Mouse (Mus musculus): ENCODE results near the gene Ms4a4b. TPM values are rescaled to one million over a fixed set of nuclear protein-coding genes. Genes with fewer than 3 reads are reported as not detected.
"Not testable (repeated sequence)": the region's sequence is repeated elsewhere in the genome, so short reads cannot be mapped to it uniquely, and the experiment has no call there.

Gene Ms4a4b
- polyA plus RNA-seq, 1 experiment = 0.60 TPM

- no peaks in the 10 kb centered on the region for H3K27me3 ChIP-seq (ENCODE audit: control insufficient read depth, insufficient read depth, low read length)
- H3K4me1 ChIP-seq (ENCODE audit: control insufficient read depth, insufficient read depth, insufficient read length, low read length) = 0 out of 2 replicates have a peak, but pooled peaks cover 1% of the 10 kb centered on the region
- WGBS = 20% methylated on average over 5 of the region's 5 CpGs
- H3K4me3 ChIP-seq (ENCODE audit: low read depth, low read length) = no peak overlapping the region
- no peak overlapping the region for H3K27ac ChIP-seq (ENCODE audit: insufficient read depth, low read depth, low read length)
- no peaks in the 10 kb centered on the region for H3K36me3 ChIP-seq (ENCODE audit: control insufficient read depth, insufficient read depth, low read length)
- no peak for TF ChIP-seq CTCF (IDR thresholded peaks at IDR 0.05; ENCODE audit: extremely low read depth, insufficient read length, insufficient replicate concordance, low read depth, low read length)
- no peak for TF ChIP-seq POLR2A (IDR thresholded peaks at IDR 0.05; ENCODE audit: low read depth, low read length)
These were observed 23.1 kb downstream of the Ms4a4b start for GRCm38 (mm10) chr19:11466471-11466870.

- H3K4me3 ChIP-seq (ENCODE audit: low read depth, low read length); H3K27ac ChIP-seq (ENCODE audit: insufficient read depth, low read depth, low read length); H3K27me3 ChIP-seq (ENCODE audit: control insufficient read depth, insufficient read depth, low read length); H3K36me3 ChIP-seq (ENCODE audit: control insufficient read depth, insufficient read depth, low read length); H3K4me1 ChIP-seq (ENCODE audit: control insufficient read depth, insufficient read depth, insufficient read length, low read length): not testable (repeated sequence)
- WGBS = 60% methylated on average over 1 of the region's 1 CpGs
These were observed 25.0 kb downstream of the Ms4a4b start for GRCm38 (mm10) chr19:11468361-11468760.

- H3K27ac ChIP-seq (ENCODE audit: insufficient read depth, low read depth, low read length) = peak within 1 kb of the TSS; percentile 29; the same call in 1 of the 2 replicates
- H3K4me3 ChIP-seq (ENCODE audit: low read depth, low read length); H3K36me3 ChIP-seq (ENCODE audit: control insufficient read depth, insufficient read depth, low read length); H3K4me1 ChIP-seq (ENCODE audit: control insufficient read depth, insufficient read depth, insufficient read length, low read length); H3K27me3 ChIP-seq (ENCODE audit: control insufficient read depth, insufficient read depth, low read length): not testable (repeated sequence)
- 71% methylated on average over 4 of the region's 4 CpGs for WGBS
These were observed 25.9 kb downstream of the Ms4a4b start, which contains the start of gene Ms4a6c for GRCm38 (mm10) chr19:11469215-11469614. Gene Ms4a6c (plus strand): TSS chr19:11469366.

- H3K4me1 ChIP-seq (ENCODE audit: control insufficient read depth, insufficient read depth, insufficient read length, low read length) = no peaks in the 10 kb centered on the region
- no peak overlapping the region for H3K4me3 ChIP-seq (ENCODE audit: low read depth, low read length)
- 71% methylated on average over 2 of the region's 2 CpGs for WGBS
- TF ChIP-seq CTCF (IDR thresholded peaks at IDR 0.05; ENCODE audit: extremely low read depth, insufficient read length, insufficient replicate concordance, low read depth, low read length) = no peak
- H3K36me3 ChIP-seq (ENCODE audit: control insufficient read depth, insufficient read depth, low read length) = no peaks in the 10 kb centered on the region; the same call in 1 of the 2 replicates
- no peak overlapping the region for H3K27ac ChIP-seq (ENCODE audit: insufficient read depth, low read depth, low read length)
- no peaks in the 10 kb centered on the region for H3K27me3 ChIP-seq (ENCODE audit: control insufficient read depth, insufficient read depth, low read length)
These were observed 36.4 kb downstream of the Ms4a4b start for GRCm38 (mm10) chr19:11479714-11480113.

GRCm38 (mm10) chr19:11482684-11483083 is 39.3 kb downstream of the Ms4a4b start:
- Histone ChIP-seq H3K36me3 (ENCODE audit: control insufficient read depth, insufficient read depth, low read length) (no peaks in the 10 kb centered on the region), H3K4me1 (ENCODE audit: control insufficient read depth, insufficient read depth, insufficient read length, low read length) (no peaks in the 10 kb centered on the region), H3K4me3 (ENCODE audit: low read depth, low read length) (no peak overlapping the region), H3K27me3 (ENCODE audit: control insufficient read depth, insufficient read depth, low read length) (no peaks in the 10 kb centered on the region), H3K27ac (ENCODE audit: insufficient read depth, low read depth, low read length) (no peak overlapping the region)
- TF ChIP-seq POLR2A (IDR thresholded peaks at IDR 0.05; ENCODE audit: low read depth, low read length) (no peak), CTCF (IDR thresholded peaks at IDR 0.05; ENCODE audit: extremely low read depth, insufficient read length, insufficient replicate concordance, low read depth, low read length) (no peak)
- WGBS = 84% methylated on average over 2 of the region's 2 CpGs

- WGBS = 63% methylated on average over 4 of the region's 4 CpGs
- Histone ChIP-seq H3K27me3 (ENCODE audit: control insufficient read depth, insufficient read depth, low read length) (no peaks in the 10 kb centered on the region), H3K4me3 (ENCODE audit: low read depth, low read length) (no peak overlapping the region), H3K36me3 (ENCODE audit: control insufficient read depth, insufficient read depth, low read length) (no peaks in the 10 kb centered on the region), H3K27ac (ENCODE audit: insufficient read depth, low read depth, low read length) (no peak overlapping the region; the same call in 1 of the 2 replicates), H3K4me1 (ENCODE audit: control insufficient read depth, insufficient read depth, insufficient read length, low read length) (no peaks in the 10 kb centered on the region)
- TF ChIP-seq POLR2A (IDR thresholded peaks at IDR 0.05; ENCODE audit: low read depth, low read length) = no peak
- TF ChIP-seq CTCF (IDR thresholded peaks at IDR 0.05; ENCODE audit: extremely low read depth, insufficient read length, insufficient replicate concordance, low read depth, low read length) = no peak
These were observed 40.6 kb downstream of the Ms4a4b start for GRCm38 (mm10) chr19:11483941-11484340.

GRCm38 (mm10) chr19:11484388-11484787 is 41.0 kb downstream of the Ms4a4b start:
- Histone ChIP-seq H3K4me1 (ENCODE audit: control insufficient read depth, insufficient read depth, insufficient read length, low read length) (no peaks in the 10 kb centered on the region), H3K27ac (ENCODE audit: insufficient read depth, low read depth, low read length) (no peak overlapping the region; the same call in 1 of the 2 replicates), H3K27me3 (ENCODE audit: control insufficient read depth, insufficient read depth, low read length) (no peaks in the 10 kb centered on the region), H3K36me3 (ENCODE audit: control insufficient read depth, insufficient read depth, low read length) (no peaks in the 10 kb centered on the region), H3K4me3 (ENCODE audit: low read depth, low read length) (no peak overlapping the region)
- 74% methylated on average over 3 of the region's 3 CpGs for WGBS
- TF ChIP-seq POLR2A (IDR thresholded peaks at IDR 0.05; ENCODE audit: low read depth, low read length) (no peak), CTCF (IDR thresholded peaks at IDR 0.05; ENCODE audit: extremely low read depth, insufficient read length, insufficient replicate concordance, low read depth, low read length) (no peak)

GRCm38 (mm10) chr19:11485266-11485665 is 41.9 kb downstream of the Ms4a4b start:
- 64% methylated on average over 3 of the region's 3 CpGs for WGBS
- no peaks in the 10 kb centered on the region for H3K36me3 ChIP-seq (ENCODE audit: control insufficient read depth, insufficient read depth, low read length)

More at GRCm38 (mm10) chr19:11485266-11485665, 41.9 kb downstream of the Ms4a4b start:
- TF ChIP-seq POLR2A (IDR thresholded peaks at IDR 0.05; ENCODE audit: low read depth, low read length) = no peak
- H3K4me3 ChIP-seq (ENCODE audit: low read depth, low read length) = no peak overlapping the region
- H3K27me3 ChIP-seq (ENCODE audit: control insufficient read depth, insufficient read depth, low read length) = no peaks in the 10 kb centered on the region
- no peak overlapping the region for H3K27ac ChIP-seq (ENCODE audit: insufficient read depth, low read depth, low read length)
- no peaks in the 10 kb centered on the region for H3K4me1 ChIP-seq (ENCODE audit: control insufficient read depth, insufficient read depth, insufficient read length, low read length)

All from small intestine, adult 2 months (tissue).